Mouse (Mus musculus) limb, embryonic 12.5 days (tissue): ENCODE measurements around the gene Snrpb. TPM values are rescaled to one million over a fixed set of nuclear protein-coding genes. Genes with fewer than 3 reads are reported as not detected.

ENCODE experiments used
- ATAC-seq: fragments of 200-750 bp; cut with Nextera tagmentation; 2 replicates; pipeline ENCODE4 v1.8.0; 2017; ENCODE audit warnings: low read depth, moderate TSS enrichment; ENCODE audit not compliant: insufficient number of reproducible peaks, insufficient read depth, low FRiP score, low TSS enrichment
- H3K27ac ChIP-seq: fragments of 300-500 bp; sonication (generic); 2 replicates; pipeline ENCODE4 v1.5.1; 2016; ENCODE audit warnings: mild to moderate bottlenecking, moderate library complexity
- H3K27me3 ChIP-seq: fragments of 300-500 bp; sonication (generic); 2 replicates; pipeline ENCODE4 v1.6.1; 2016; ENCODE audit warnings: mild to moderate bottlenecking, moderate library complexity
- H3K36me3 ChIP-seq: fragments of 300-500 bp; sonication (generic); 2 replicates; pipeline ENCODE4 v1.6.1; 2016; ENCODE audit warnings: mild to moderate bottlenecking, moderate library complexity
- H3K4me1 ChIP-seq: fragments of 300-500 bp; sonication (generic); replicated peaks from 2 replicates; pipeline ENCODE4 v1.6.1; 2016
- H3K4me2 ChIP-seq: fragments of 300-500 bp; sonication (generic); 2 replicates; pipeline ENCODE4 v1.6.1; 2016; ENCODE audit warnings: mild to moderate bottlenecking, moderate library complexity
- H3K4me3 ChIP-seq: fragments of 300-500 bp; sonication (generic); replicated peaks from 2 replicates; pipeline ENCODE4 v1.5.1; 2016; ENCODE audit warnings: mild to moderate bottlenecking
- H3K9ac ChIP-seq: fragments of 300-500 bp; sonication (generic); replicated peaks from 2 replicates; pipeline ENCODE4 v1.6.1; 2016; ENCODE audit warnings: mild to moderate bottlenecking, moderate library complexity
- H3K9me3 ChIP-seq: fragments of 300-500 bp; sonication (generic); 2 replicates; pipeline ENCODE4 v1.6.1; 2016; ENCODE audit warnings: mild to moderate bottlenecking, moderate library complexity
- WGBS: fragments of 180-500 bp; shearing (Covaris S2); methylation state at CpG from one replicate; pipeline ENCODE4 v1.1.7; 2016; 5-methylcytosine and 5-hydroxymethylcytosine counted together
- polyA plus RNA-seq: library from polyadenylated mRNA; unstranded; fragments of >200 nt; fragmentation: Nextera tagmentation; extraction: Ambion mirVana; gene quantifications from 2 replicates; pipeline ENCODE4 v1.2.1, GENCODE M21; 2016

The Snrpb gene
- polyA plus RNA-seq, 1 experiment from 2014 or later: 736 TPM

DNA sequence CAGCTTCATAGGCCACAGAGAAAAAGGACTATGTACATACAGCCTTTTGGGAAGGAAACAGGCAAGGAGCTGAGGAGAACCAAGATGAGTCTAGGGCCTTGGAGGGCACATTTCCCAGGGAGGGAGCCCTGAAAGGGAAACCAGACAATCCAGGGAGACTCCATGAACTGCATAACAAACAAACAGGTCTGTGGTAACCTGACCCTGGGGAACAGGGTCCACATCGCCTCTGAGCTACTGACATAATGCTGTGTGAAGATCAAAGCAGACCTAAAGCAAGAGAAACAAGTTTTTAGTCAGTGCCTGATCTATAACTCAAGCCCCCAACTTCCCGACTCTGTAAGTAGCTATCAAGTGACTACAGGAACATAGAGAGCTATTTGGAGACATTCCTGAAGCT, 7.5 kb downstream of the Snrpb start:
- Histone ChIP-seq H3K4me1 (peaks cover 3% of the 10 kb centered on the region; the same call in 1 of the 2 replicates), H3K9ac (no peak overlapping the region), H3K36me3 (peaks cover 80% of the 10 kb centered on the region), H3K9me3 (no peaks in the 10 kb centered on the region), H3K4me3 (no peak overlapping the region), H3K27me3 (no peaks in the 10 kb centered on the region), H3K27ac (no peak overlapping the region), H3K4me2 (no peak overlapping the region)
- ATAC-seq: no peak
- WGBS: 55% methylated on average over 2 of the region's 2 CpGs

DNA sequence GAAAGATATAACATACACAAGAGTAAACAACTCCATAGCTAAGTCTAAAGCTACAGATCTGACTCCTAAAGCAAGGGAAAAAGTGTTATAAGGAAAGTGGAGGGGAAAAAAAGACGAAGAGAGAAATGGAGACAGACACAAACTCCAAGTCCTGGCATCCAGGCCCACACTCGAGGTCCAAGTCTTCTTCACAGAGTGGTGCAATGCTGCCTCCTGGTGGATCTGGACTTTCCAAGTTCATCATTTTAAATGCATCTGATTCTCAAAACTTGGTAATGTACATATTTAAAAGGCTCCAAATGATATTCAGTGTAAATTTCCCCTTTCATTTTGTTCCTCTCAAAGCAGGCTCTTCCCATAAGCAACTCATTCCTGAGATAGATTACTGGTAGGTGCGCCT, 11.3 kb downstream of the Snrpb start:
- no peaks in the 10 kb centered on the region for H3K9me3 ChIP-seq
- no peak overlapping the region for H3K4me3 ChIP-seq
- H3K4me1 ChIP-seq: no peaks in the 10 kb centered on the region
- H3K36me3 ChIP-seq: peaks cover 61% of the 10 kb centered on the region
- H3K27ac ChIP-seq: no peak overlapping the region
- no peak for ATAC-seq
- H3K9ac ChIP-seq: no peak overlapping the region
- no peak overlapping the region for H3K4me2 ChIP-seq
- H3K27me3 ChIP-seq: no peaks in the 10 kb centered on the region
- WGBS: 61% methylated on average over 3 of the region's 3 CpGs

DNA sequence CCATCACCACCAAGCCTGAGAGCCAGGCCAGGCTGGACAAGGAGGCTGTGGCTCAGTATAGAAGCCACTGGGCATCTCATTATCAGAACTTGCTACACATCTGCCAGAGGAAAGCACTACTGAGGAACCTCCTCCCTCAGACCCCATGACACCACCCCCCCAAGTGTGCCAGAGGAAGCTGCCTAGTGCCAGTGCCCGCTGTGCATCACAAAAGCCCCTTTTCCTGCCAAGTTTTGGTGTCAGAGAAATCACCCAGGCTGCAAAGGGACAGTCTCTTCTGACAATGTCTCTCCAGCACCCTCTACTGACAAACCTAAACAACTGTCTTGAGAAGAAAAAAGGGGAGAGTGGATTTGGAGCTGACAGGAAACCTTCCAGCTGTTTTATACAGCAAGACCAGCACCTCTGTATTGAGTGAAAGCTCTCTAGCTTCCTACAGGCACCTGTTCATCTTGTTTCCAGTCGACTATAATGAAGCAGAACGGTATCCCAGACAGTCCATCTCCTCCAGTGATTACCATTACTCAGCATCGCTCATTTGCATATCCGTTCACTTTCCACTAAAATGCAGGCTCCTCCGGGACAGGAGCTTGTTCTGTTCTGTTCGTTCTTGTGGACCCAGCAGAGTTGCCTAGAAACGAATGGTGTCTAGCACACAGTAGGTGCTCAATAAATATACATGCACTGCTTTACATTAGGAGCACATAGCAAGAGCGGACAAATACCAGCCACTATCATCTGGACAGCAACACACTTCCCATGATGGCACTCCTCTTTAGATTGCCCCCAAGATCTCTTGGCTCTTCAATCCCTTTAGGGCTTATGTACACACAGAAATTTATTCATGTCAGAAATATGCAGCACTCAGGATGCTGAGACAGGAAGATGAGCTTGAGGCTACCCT, 12.6 kb downstream of the Snrpb start:
- ATAC-seq: no peak

DNA sequence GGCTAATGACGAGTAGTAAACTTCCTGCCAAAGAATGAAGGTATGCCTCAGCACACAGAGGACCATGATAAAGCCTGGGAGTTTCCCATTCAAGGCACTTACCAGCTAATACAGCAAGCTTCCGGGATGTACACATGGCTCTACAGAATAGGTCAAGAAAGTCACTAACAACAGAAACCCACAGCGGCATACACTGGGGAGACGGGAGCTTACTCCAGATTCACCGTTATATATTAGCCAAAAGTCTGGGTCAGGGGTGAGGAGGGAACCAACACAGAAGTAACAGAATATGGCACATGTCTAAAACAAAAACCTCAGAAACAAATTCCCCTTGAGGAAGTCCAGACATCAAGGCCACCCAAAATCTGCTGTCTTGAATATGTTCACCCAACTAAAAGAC, 16.5 kb downstream of the Snrpb start:
- WGBS: 83% methylated on average over 5 of the region's 5 CpGs
- no peak for ATAC-seq
- no peaks in the 10 kb centered on the region for H3K27me3 ChIP-seq

More for the DNA sequence above, 12.6 kb downstream of the Snrpb start:
- no peak overlapping the region for H3K4me2 ChIP-seq
- H3K4me3 ChIP-seq: no peak overlapping the region
- no peaks in the 10 kb centered on the region for H3K4me1 ChIP-seq
- 68% methylated on average over 9 of the region's 9 CpGs for WGBS
- no peak overlapping the region for H3K27ac ChIP-seq
- H3K36me3 ChIP-seq: peaks cover 48% of the 10 kb centered on the region
- no peak overlapping the region for H3K9ac ChIP-seq
- H3K9me3 ChIP-seq: no peaks in the 10 kb centered on the region
- H3K27me3 ChIP-seq: no peaks in the 10 kb centered on the region

DNA sequence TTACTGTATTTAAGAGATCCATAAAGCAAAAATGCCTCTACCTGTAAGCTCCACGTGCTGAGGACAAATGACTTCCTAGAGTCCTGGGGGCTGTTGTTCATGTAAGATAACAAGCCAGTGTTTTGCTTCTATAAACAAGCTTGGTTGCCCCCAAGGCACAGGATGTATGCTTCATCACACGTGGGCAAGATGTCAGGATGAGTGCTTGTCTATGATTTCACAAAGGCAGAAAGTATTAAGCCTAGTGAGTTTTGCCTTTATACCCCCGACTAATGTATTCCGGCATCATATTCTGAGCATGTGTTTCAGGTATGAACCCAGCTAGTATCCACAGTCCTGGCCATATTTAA, 21.1 kb downstream of the Snrpb start:
- Histone ChIP-seq H3K27ac (no peak overlapping the region), H3K27me3 (no peaks in the 10 kb centered on the region), H3K4me3 (no peak overlapping the region), H3K9me3 (no peaks in the 10 kb centered on the region), H3K4me2 (no peak overlapping the region), H3K36me3 (no peaks in the 10 kb centered on the region), H3K4me1 (no peaks in the 10 kb centered on the region), H3K9ac (no peak overlapping the region)
- 67% methylated on average over 4 of the region's 4 CpGs for WGBS
- ATAC-seq: no peak

More for the DNA sequence above, 16.5 kb downstream of the Snrpb start:
- H3K9me3 ChIP-seq: no peaks in the 10 kb centered on the region
- H3K4me3 ChIP-seq: no peak overlapping the region
- no peak overlapping the region for H3K9ac ChIP-seq
- peaks cover 20% of the 10 kb centered on the region for H3K36me3 ChIP-seq
- no peak overlapping the region for H3K27ac ChIP-seq
- H3K4me1 ChIP-seq: no peaks in the 10 kb centered on the region
- no peak overlapping the region for H3K4me2 ChIP-seq

DNA sequence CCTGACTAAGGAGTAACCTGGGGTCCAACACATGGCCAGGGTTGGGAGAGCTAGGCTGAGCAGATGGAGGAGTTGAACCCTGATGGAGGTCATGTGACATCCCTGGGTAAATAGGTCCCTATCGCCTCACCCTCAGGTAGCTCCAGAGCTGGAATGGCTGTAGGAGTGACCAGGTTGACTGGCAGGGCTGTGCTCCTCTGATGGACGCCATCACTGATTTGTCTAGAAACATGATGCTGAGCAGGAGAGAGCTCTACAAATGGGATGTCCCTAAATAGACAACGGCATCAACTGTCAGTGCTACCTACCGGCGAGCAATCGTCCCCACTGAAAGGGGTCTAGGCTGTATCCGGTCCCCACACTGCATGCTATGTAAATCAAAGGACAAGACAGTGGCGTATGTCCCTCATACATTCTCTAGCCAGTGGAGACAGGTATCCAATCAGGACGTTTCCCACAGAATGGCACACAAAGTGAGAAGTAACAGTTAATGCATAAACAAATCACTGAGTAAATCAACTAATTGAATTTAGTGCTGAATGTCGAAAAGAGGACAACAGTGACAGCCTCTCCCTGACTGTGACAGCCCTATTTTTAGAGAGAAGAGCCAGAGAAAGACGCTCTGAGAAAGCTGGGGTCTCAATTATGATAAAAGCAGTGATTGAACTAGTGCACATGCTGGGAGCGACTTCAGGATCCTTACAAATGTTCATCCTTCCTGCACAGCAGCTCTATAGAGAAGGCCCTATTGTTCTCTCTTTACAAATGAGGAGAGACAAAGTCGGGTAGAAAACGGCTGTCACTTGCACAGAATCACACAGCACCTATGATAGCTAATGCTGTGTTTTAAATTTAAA, 21.7 kb downstream of the Snrpb start:
- Histone ChIP-seq H3K36me3 (no peaks in the 10 kb centered on the region), H3K27me3 (no peaks in the 10 kb centered on the region), H3K27ac (no peak overlapping the region), H3K4me2 (no peak overlapping the region), H3K4me1 (no peaks in the 10 kb centered on the region), H3K4me3 (no peak overlapping the region), H3K9me3 (no peaks in the 10 kb centered on the region), H3K9ac (no peak overlapping the region)
- ATAC-seq: no peak
- 83% methylated on average over 14 of the region's 14 CpGs for WGBS

DNA sequence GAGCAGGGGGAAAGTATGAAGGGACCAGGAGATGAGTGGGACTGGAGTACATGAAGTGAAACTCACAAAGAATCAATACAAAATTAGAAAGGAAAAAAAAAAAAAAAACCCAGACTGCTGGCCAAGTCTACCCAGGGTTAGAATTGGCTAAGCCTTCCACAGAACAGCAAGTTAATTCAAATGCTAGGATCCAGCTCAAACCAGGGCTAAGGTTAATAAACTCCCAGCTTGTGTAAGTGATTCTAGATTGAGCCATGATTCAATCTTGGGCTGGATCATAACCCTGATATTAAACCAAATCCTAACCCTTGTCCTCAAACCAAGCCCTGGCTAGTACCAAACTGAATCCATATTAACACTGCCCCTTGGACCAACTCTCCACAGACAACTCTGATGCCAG, 23.4 kb downstream of the Snrpb start:
- Histone ChIP-seq H3K27ac (no peak overlapping the region), H3K9me3 (no peaks in the 10 kb centered on the region), H3K4me1 (no peaks in the 10 kb centered on the region), H3K36me3 (no peaks in the 10 kb centered on the region), H3K4me2 (no peak overlapping the region), H3K4me3 (no peak overlapping the region), H3K27me3 (no peaks in the 10 kb centered on the region), H3K9ac (no peak overlapping the region)
- ATAC-seq: no peak

DNA sequence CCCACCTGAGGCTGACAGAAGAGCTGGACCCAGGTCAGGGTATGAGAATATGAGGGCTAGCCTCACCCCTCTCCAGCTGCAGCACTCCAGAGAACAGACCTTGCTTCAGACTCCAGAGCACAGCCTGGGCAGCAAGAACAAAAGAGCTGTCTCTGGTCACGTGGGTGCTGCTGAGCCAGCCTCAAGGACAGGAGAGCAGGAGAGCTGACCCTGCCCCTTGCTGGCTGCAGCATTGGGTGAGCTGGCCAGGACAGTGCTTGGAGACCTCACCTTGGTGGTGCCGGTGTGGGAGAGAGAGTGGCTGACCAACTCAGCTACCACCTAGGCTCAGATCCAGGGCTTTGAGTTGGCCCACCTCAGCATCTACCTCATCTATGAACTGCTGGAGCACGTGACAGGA, 24.0 kb downstream of the Snrpb start:
- Histone ChIP-seq H3K9ac (no peak overlapping the region), H3K9me3 (no peaks in the 10 kb centered on the region), H3K4me3 (no peak overlapping the region), H3K36me3 (no peaks in the 10 kb centered on the region), H3K4me2 (no peak overlapping the region), H3K27ac (no peak overlapping the region), H3K4me1 (no peaks in the 10 kb centered on the region), H3K27me3 (no peaks in the 10 kb centered on the region)
- no peak for ATAC-seq
- WGBS: 91% methylated on average over 3 of the region's 3 CpGs

DNA sequence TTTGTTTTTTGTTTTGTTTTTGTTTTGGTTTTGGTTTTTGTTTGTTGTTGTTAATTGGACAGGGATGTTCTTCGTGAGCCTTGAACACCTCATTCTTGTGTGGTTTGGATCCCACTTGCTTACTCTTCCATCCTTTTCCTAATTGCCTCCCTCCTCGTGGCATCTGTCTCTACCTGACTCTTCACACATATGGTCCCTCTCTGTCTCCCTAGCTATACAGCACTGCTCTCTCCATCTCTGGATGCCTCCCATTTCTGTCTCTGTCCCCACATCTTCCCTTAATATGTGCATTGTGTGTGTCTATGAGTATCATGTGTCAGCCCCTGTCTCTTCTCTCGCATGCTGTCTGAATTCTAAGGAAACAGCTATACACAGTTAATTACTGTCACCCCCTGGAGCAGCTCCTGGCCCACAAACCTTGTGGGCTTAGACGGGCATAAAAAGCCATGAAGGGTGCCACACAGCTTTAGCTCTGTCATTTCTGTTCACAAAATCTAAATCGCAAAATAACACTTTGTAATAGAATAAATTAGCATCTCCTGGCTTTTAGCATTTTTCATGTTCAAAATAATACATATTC, 33.0 kb downstream of the Snrpb start:
- Histone ChIP-seq H3K4me3 (no peak overlapping the region), H3K27me3 (no peaks in the 10 kb centered on the region), H3K36me3 (no peaks in the 10 kb centered on the region), H3K27ac (no peak overlapping the region), H3K4me1 (no peaks in the 10 kb centered on the region), H3K4me2 (no peak overlapping the region), H3K9me3 (0 out of 2 replicates have a peak, but pooled peaks cover 5% of the 10 kb centered on the region), H3K9ac (no peak overlapping the region)
- ATAC-seq: no peak
- WGBS: 71% methylated on average over 5 of the region's 5 CpGs

DNA sequence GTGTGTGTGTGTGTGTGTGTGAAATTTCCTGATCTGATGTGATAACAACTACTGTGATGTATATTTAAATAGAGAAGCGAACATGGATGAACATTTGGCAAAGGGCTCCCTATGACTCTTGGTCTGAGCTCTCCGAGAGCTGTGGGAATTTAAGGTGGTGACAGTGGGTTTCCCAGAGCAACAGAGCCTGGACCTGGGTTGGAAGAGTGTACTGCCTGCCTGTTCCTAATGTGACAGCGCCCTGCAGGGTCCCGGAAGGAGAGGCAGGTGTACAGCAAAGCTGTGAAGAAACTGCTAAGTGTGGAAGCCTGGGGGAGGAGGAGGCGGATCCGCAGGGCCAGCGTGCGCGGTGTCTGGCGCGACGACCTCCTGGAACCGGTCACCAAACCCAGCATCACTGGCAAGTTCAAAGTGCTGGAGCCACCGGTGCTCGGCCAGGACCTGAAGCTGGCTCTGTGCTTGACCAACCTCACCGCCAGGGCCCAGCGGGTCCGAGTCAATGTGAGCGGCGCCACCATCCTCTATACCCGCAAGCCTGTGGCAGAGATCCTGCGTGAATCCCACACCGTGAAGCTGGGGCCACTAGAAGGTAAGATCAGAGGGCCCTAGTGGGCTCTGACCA, 34.4 kb downstream of the Snrpb start:
- no peaks in the 10 kb centered on the region for H3K27me3 ChIP-seq
- no peaks in the 10 kb centered on the region for H3K36me3 ChIP-seq
- 87% methylated on average over 23 of the region's 23 CpGs for WGBS
- ATAC-seq: no peak
- H3K9me3 ChIP-seq: 0 out of 2 replicates have a peak, but pooled peaks cover 5% of the 10 kb centered on the region
- no peak overlapping the region for H3K4me3 ChIP-seq
- H3K27ac ChIP-seq: no peak overlapping the region
- no peak overlapping the region for H3K9ac ChIP-seq
- no peaks in the 10 kb centered on the region for H3K4me1 ChIP-seq
- no peak overlapping the region for H3K4me2 ChIP-seq

DNA sequence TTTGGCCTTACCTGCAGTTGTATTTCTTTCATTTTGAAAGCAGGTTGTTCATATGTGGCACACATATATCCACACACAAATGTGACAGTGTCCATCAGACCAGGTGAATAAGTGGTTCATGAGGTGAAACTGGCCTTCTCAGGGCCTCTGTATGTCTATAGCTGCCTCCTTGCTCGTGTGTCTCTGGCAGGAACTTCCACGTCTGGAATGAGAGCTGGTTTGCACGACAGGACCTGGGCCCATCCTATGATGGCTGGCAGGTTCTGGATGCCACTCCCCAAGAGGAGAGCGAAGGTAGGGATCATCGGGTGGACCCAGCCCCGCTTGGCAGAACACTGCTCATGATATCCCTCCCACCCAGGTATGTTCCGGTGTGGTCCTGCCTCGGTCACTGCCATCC, 36.2 kb downstream of the Snrpb start:
- no peak overlapping the region for H3K9ac ChIP-seq
- no peaks in the 10 kb centered on the region for H3K27me3 ChIP-seq
- H3K9me3 ChIP-seq: 0 out of 2 replicates have a peak, but pooled peaks cover 5% of the 10 kb centered on the region
- no peak overlapping the region for H3K4me2 ChIP-seq
- no peak for ATAC-seq
- H3K27ac ChIP-seq: no peak overlapping the region
- 93% methylated on average over 8 of the region's 8 CpGs for WGBS
- H3K4me3 ChIP-seq: no peak overlapping the region
- no peaks in the 10 kb centered on the region for H3K36me3 ChIP-seq
- H3K4me1 ChIP-seq: no peaks in the 10 kb centered on the region
